ENCODE assay signal across 30 mouse cellular contexts in the genomic region with DNA sequence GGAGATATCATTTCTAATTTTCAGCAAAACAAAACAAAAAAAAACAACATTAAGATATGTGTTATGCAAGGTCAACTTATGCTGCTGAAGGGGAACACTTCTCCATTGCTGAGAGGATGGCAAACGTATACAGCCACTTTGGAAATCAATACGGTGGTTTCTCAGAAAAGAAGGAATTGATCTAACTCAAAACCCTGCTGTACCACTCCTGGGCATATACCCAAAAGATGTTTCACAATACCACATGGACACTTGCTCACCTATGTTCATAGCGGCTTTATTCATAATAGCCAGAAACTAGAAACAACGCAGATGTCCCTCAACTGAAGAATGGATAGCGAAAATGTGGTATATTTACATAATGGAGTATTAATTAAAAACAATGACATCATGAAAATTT. TPM values are rescaled to one million over a fixed set of nuclear protein-coding genes. Genes with fewer than 3 reads are reported as not detected.
"Had no signal": no experiment of that assay in that cellular context is flagged by ENCODE, and none has a peak within 500 bp of the region (broad histone marks: within the 10 kb centered on the region; RNA-seq: fewer than 3 reads in every experiment).

No protein-coding gene starts in this region.

- H3K9me3 ChIP-seq: embryonic facial prominence, embryonic 10.5 days; embryonic facial prominence, embryonic 12.5 days; embryonic facial prominence, embryonic 13.5 days; embryonic facial prominence, embryonic 15.5 days; forebrain, embryonic 10.5 days; forebrain, embryonic 12.5 days; forebrain, embryonic 13.5 days; forebrain, embryonic 15.5 days had no signal

- H3K4me1 ChIP-seq: embryonic facial prominence, embryonic 10.5 days; embryonic facial prominence, embryonic 12.5 days; embryonic facial prominence, embryonic 15.5 days; forebrain, embryonic 10.5 days had no signal

- H3K27ac ChIP-seq: embryonic facial prominence, embryonic 10.5 days; embryonic facial prominence, embryonic 12.5 days; embryonic facial prominence, embryonic 13.5 days; embryonic facial prominence, embryonic 15.5 days; forebrain, embryonic 10.5 days; forebrain, embryonic 12.5 days; forebrain, embryonic 13.5 days; forebrain, embryonic 15.5 days; gastrocnemius, adult 2 months; heart, adult 2 months had no signal

- H3K4me2 ChIP-seq: embryonic facial prominence, embryonic 12.5 days; embryonic facial prominence, embryonic 13.5 days; embryonic facial prominence, embryonic 15.5 days; forebrain, embryonic 12.5 days; forebrain, embryonic 13.5 days; forebrain, embryonic 15.5 days had no signal

- H3K27me3 ChIP-seq: embryonic facial prominence, embryonic 12.5 days; embryonic facial prominence, embryonic 13.5 days; embryonic facial prominence, embryonic 15.5 days; forebrain, embryonic 12.5 days; forebrain, embryonic 13.5 days; forebrain, embryonic 15.5 days had no signal

- DNase-seq: cerebellum, adult 2 months; cerebellum, adult 8-10 months; cerebellum, adult 9-10 months; cerebellum, adult 9-11 months; cerebellum, postnatal 10 days; cerebellum, postnatal 14 days; cerebellum, postnatal 25 days; cerebellum, postnatal 36 days; embryo, embryonic 11 days; forebrain, postnatal 0 days; gastrocnemius, adult 2 months; gastrocnemius, postnatal 10 days; gastrocnemius, postnatal 14 days; gastrocnemius, postnatal 25 days; gastrocnemius, postnatal 36 days; heart, adult 18-20 months; heart, adult 2 months had no signal

- H3K4me3 ChIP-seq: embryonic facial prominence, embryonic 10.5 days; embryonic facial prominence, embryonic 12.5 days; embryonic facial prominence, embryonic 13.5 days; embryonic facial prominence, embryonic 15.5 days; erythroblast, embryonic 14.5 days; forebrain, embryonic 10.5 days; forebrain, embryonic 12.5 days; forebrain, embryonic 13.5 days; forebrain, embryonic 15.5 days; gastrocnemius, adult 2 months; heart, adult 2 months had no signal

- ATAC-seq: forebrain, embryonic 13.5 days; forebrain, embryonic 14.5 days; forebrain, embryonic 15.5 days; forebrain, embryonic 16.5 days; forebrain, postnatal 0 days had no signal

- H3K9ac ChIP-seq: embryonic facial prominence, embryonic 12.5 days; embryonic facial prominence, embryonic 13.5 days; embryonic facial prominence, embryonic 15.5 days; forebrain, embryonic 12.5 days; forebrain, embryonic 13.5 days; forebrain, embryonic 15.5 days; forebrain, postnatal 0 days had no signal

- H3K36me3 ChIP-seq: embryonic facial prominence, embryonic 12.5 days; embryonic facial prominence, embryonic 15.5 days; forebrain, embryonic 12.5 days; forebrain, embryonic 15.5 days had no signal

RNA-seq across cellular contexts. Expression of gene Efcab11, which starts 25.6 kb away (rescaled TPM):
- total RNA-seq: gastrocnemius, adult 18-20 months; gastrocnemius, adult 2 months; gastrocnemius, adult 8-10 months; gastrocnemius, postnatal 25 days; gastrocnemius, postnatal 36 days; heart, adult 18-20 months had no signal
